Mouse (Mus musculus) CH12.LX (cell line): Measurements from ENCODE around the gene Gm20388. TPM values are rescaled to one million over a fixed set of nuclear protein-coding genes. Genes with fewer than 3 reads are reported as not detected.
A peak's percentile ranks its signal among the peaks of the same experiment; 100 is the strongest.

Experiments used
- DNase-seq: peaks from one replicate; pipeline ENCODE4 v3.0.0-alpha.2; 2013; ENCODE audit errors: extremely low read depth
- H3K27ac ChIP-seq: 2 replicates; pipeline ENCODE4 v1.5.1; 2012; ENCODE audit warnings: low read depth, mild to moderate bottlenecking, control low read depth, moderate library complexity; ENCODE audit not compliant: insufficient read depth
- H3K27me3 ChIP-seq: replicated peaks from 2 replicates; pipeline ENCODE3; 2012; ENCODE audit warnings: inconsistent platforms
- H3K36me3 ChIP-seq, 2 experiments: replicated peaks in 1 of 2; 2 replicates each; pipeline versions ENCODE3 to v1.6.1; 2012; ENCODE audit warnings: inconsistent platforms in 1 of 2, low read length in 1 of 2, mild to moderate bottlenecking in 1 of 2, mixed read lengths in 1 of 2, moderate library complexity in 1 of 2; ENCODE audit not compliant: control insufficient read depth in 1 of 2, insufficient read depth in 1 of 2
- H3K4me1 ChIP-seq, 2 experiments: 2 replicates each; pipeline ENCODE4 v1.6.1; 2012; ENCODE audit warnings: inconsistent platforms in 1 of 2, moderate library complexity in 1 of 2; ENCODE audit not compliant: insufficient read depth in 2 of 2, control insufficient read depth in 1 of 2
- H3K4me2 ChIP-seq: 2 replicates; pipeline ENCODE4 v1.6.1; 2012; ENCODE audit warnings: low read depth, mild to moderate bottlenecking, control low read depth; ENCODE audit not compliant: poor library complexity, insufficient read depth, severe bottlenecking
- H3K4me3 ChIP-seq, 3 experiments: fragments of 150-350 bp in 1 of 3; sonication (generic) in 1 of 3; replicated peaks in 1 of 3; 2 replicates each; pipeline versions ENCODE3 to v1.5.1; 2011 to 2012; ENCODE audit warnings: low read depth in 2 of 3, low read length in 2 of 3, mild to moderate bottlenecking in 2 of 3, moderate library complexity in 2 of 3, control low read depth in 1 of 3, improper control_type of control experiment in 1 of 3, inconsistent platforms in 1 of 3, mixed read lengths in 1 of 3; ENCODE audit not compliant: poor library complexity in 1 of 3
- H3K79me2 ChIP-seq: replicated peaks from 2 replicates; pipeline ENCODE4 v1.6.1; 2012; ENCODE audit warnings: mild to moderate bottlenecking, moderate library complexity; ENCODE audit not compliant: control insufficient read depth, poor library complexity, insufficient read depth, severe bottlenecking; ENCODE audit errors: extremely low read depth
- H3K9ac ChIP-seq: 2 replicates; pipeline ENCODE4 v1.6.1; 2012; ENCODE audit warnings: low read depth, mild to moderate bottlenecking, control low read depth, moderate library complexity; ENCODE audit not compliant: insufficient read depth
- H3K9me3 ChIP-seq: replicated peaks from 2 replicates; pipeline ENCODE3; 2012; ENCODE audit warnings: low read length, inconsistent platforms, mixed read lengths
- BHLHE40 ChIP-seq: IDR thresholded peaks from 2 replicates; pipeline ENCODE4 v1.6.1; 2011; ENCODE audit warnings: mild to moderate bottlenecking, low read depth, low read length, improper control_type of control experiment
- CHD1 ChIP-seq: IDR thresholded peaks from 2 replicates; pipeline ENCODE4 v1.6.1; 2012; ENCODE audit warnings: low read depth, low read length, improper control_type of control experiment, inconsistent platforms
- CHD2 ChIP-seq: IDR thresholded peaks from 2 replicates; pipeline ENCODE4 v1.6.1; 2011; ENCODE audit warnings: low read length, improper control_type of control experiment
- CTCF ChIP-seq, 2 experiments: IDR thresholded peaks in 1 of 2; conservative IDR thresholded peaks in 1 of 2; 2 replicates each; pipeline ENCODE4 v1.5.1; 2011 to 2012; ENCODE audit warnings: low read depth in 2 of 2, low read length in 2 of 2, improper control_type of control experiment in 1 of 2, inconsistent platforms in 1 of 2, mild to moderate bottlenecking in 1 of 2, moderate library complexity in 1 of 2
- E2F4 ChIP-seq: IDR thresholded peaks from 2 replicates; pipeline ENCODE4 v1.6.1; 2011; ENCODE audit warnings: low read depth, low read length, improper control_type of control experiment; ENCODE audit not compliant: insufficient replicate concordance
- EP300 ChIP-seq: IDR thresholded peaks from 2 replicates; pipeline ENCODE4 v1.6.1; 2011; ENCODE audit warnings: low read length, improper control_type of control experiment
- ETS1 ChIP-seq: conservative IDR thresholded peaks from 2 replicates; pipeline ENCODE4 v1.6.1; 2012; ENCODE audit warnings: low read depth, mild to moderate bottlenecking, inconsistent platforms, low read length, improper control_type of control experiment, moderate library complexity
- GABPA ChIP-seq: IDR thresholded peaks from 2 replicates; pipeline ENCODE4 v1.6.1; 2012; ENCODE audit warnings: low read depth, low read length, improper control_type of control experiment, inconsistent platforms; ENCODE audit not compliant: insufficient replicate concordance
- HCFC1 ChIP-seq: IDR thresholded peaks from 2 replicates; pipeline ENCODE4 v1.6.1; 2012; ENCODE audit warnings: low read depth, mild to moderate bottlenecking, inconsistent platforms, low read length, improper control_type of control experiment
- IRF4 ChIP-seq: IDR thresholded peaks from 2 replicates; pipeline ENCODE4 v1.6.1; 2014; ENCODE audit warnings: low read depth, mild to moderate bottlenecking, inconsistent platforms, low read length, improper control_type of control experiment
- JUN ChIP-seq: IDR thresholded peaks from 2 replicates; pipeline ENCODE4 v1.6.1; 2011; ENCODE audit warnings: low read depth, mild to moderate bottlenecking, low read length, improper control_type of control experiment, moderate library complexity; ENCODE audit not compliant: insufficient read depth
- KAT2A ChIP-seq: IDR thresholded peaks from 2 replicates; pipeline ENCODE4 v1.6.1; 2012; ENCODE audit warnings: low read length, improper control_type of control experiment, inconsistent platforms; ENCODE audit not compliant: insufficient replicate concordance
- MAFK ChIP-seq: IDR thresholded peaks from 2 replicates; pipeline ENCODE4 v1.6.1; 2011; ENCODE audit warnings: low read length, improper control_type of control experiment; ENCODE audit not compliant: insufficient replicate concordance
- MAX ChIP-seq: IDR thresholded peaks from 2 replicates; pipeline ENCODE4 v1.6.1; 2011; ENCODE audit warnings: low read length, improper control_type of control experiment
- MAZ ChIP-seq: IDR thresholded peaks from 2 replicates; pipeline ENCODE4 v1.6.1; 2012; ENCODE audit warnings: low read depth, mild to moderate bottlenecking, inconsistent platforms, low read length, improper control_type of control experiment, moderate library complexity
- MEF2A ChIP-seq: IDR thresholded peaks from 2 replicates; pipeline ENCODE4 v1.6.1; 2014; ENCODE audit warnings: low read depth, mild to moderate bottlenecking, inconsistent platforms, low read length, improper control_type of control experiment, borderline replicate concordance
- MXI1 ChIP-seq: IDR thresholded peaks from 2 replicates; pipeline ENCODE4 v1.6.1; 2011; ENCODE audit warnings: mild to moderate bottlenecking, low read depth, low read length, improper control_type of control experiment
- MYC ChIP-seq: IDR thresholded peaks from 2 replicates; pipeline ENCODE4 v1.6.1; 2011; ENCODE audit warnings: low read depth, mild to moderate bottlenecking, improper control_type of control experiment, low read length
- NELFE ChIP-seq: IDR thresholded peaks from 2 replicates; pipeline ENCODE4 v1.6.1; 2011; ENCODE audit warnings: low read depth, low read length, improper control_type of control experiment
- NRF1 ChIP-seq: IDR thresholded peaks from 2 replicates; pipeline ENCODE4 v1.6.1; 2014; ENCODE audit warnings: low read depth, mild to moderate bottlenecking, inconsistent platforms, low read length, improper control_type of control experiment, moderate library complexity
- PAX5 ChIP-seq: IDR thresholded peaks from 2 replicates; pipeline ENCODE4 v1.6.1; 2012; ENCODE audit warnings: low read length, inconsistent platforms, mixed read lengths
- POLR2A ChIP-seq: IDR thresholded peaks from 2 replicates; pipeline ENCODE4 v1.6.1; 2011; ENCODE audit warnings: low read depth, mild to moderate bottlenecking, improper control_type of control experiment, low read length
- POLR2AphosphoS2 ChIP-seq: IDR thresholded peaks from 2 replicates; pipeline ENCODE4 v1.6.1; 2011; ENCODE audit warnings: low read depth, low read length, improper control_type of control experiment
- RAD21 ChIP-seq: IDR thresholded peaks from 2 replicates; pipeline ENCODE4 v1.6.1; 2011; ENCODE audit warnings: low read depth, mild to moderate bottlenecking, low read length, improper control_type of control experiment, moderate library complexity
- SMC3 ChIP-seq: IDR thresholded peaks from 2 replicates; pipeline ENCODE4 v1.6.1; 2011; ENCODE audit warnings: low read depth, low read length, improper control_type of control experiment
- TBP ChIP-seq: conservative IDR thresholded peaks from 2 replicates; pipeline ENCODE4 v1.6.1; 2011; ENCODE audit warnings: low read depth, low read length, improper control_type of control experiment
- TCF12 ChIP-seq: IDR thresholded peaks from 2 replicates; pipeline ENCODE4 v1.6.1; 2014; ENCODE audit warnings: low read depth, mild to moderate bottlenecking, inconsistent platforms, low read length, improper control_type of control experiment
- UBTF ChIP-seq: IDR thresholded peaks from 2 replicates; pipeline ENCODE4 v1.6.1; 2012; ENCODE audit warnings: low read depth, mild to moderate bottlenecking, inconsistent platforms, low read length, improper control_type of control experiment, moderate library complexity
- USF1 ChIP-seq: IDR thresholded peaks from 2 replicates; pipeline ENCODE4 v1.6.1; 2014; ENCODE audit warnings: low read depth, mild to moderate bottlenecking, inconsistent platforms, low read length, improper control_type of control experiment
- USF2 ChIP-seq: conservative IDR thresholded peaks from 2 replicates; pipeline ENCODE4 v1.6.1; 2011; ENCODE audit warnings: low read depth, low read length, improper control_type of control experiment
- ZC3H11A ChIP-seq: IDR thresholded peaks from 2 replicates; pipeline ENCODE4 v1.6.1; 2012; ENCODE audit warnings: low read depth, mild to moderate bottlenecking, inconsistent platforms, low read length, improper control_type of control experiment
- ZKSCAN1 ChIP-seq: IDR thresholded peaks from 2 replicates; pipeline ENCODE4 v1.6.1; 2012; ENCODE audit warnings: low read depth, inconsistent platforms, low read length, improper control_type of control experiment, borderline replicate concordance
- ZMIZ1 ChIP-seq: IDR thresholded peaks from 2 replicates; pipeline ENCODE4 v1.6.1; 2012; ENCODE audit warnings: low read depth, mild to moderate bottlenecking, inconsistent platforms, low read length, improper control_type of control experiment
- dilution Hi-C: fragments of 300-500 bp; cut with MboI; formaldehyde crosslinking; loops from 2 replicates; pipeline ENCODE4 v1.14.3; 2020; ENCODE audit warnings: low sequenced_read_pairs; ENCODE audit not compliant: extremely low pct_unique_long_range_greater_than_20kb, extremely low pct_ligation_motif_present
- in situ Hi-C: fragments of 300-500 bp; cut with MboI; formaldehyde crosslinking; loops from 3 replicates; pipeline ENCODE4 v1.14.3; 2019; ENCODE audit warnings: low sequenced_read_pairs, low pct_ligation_motif_present, low pct_unique_long_range_greater_than_20kb, mixed read lengths
- polyA plus RNA-seq: library from polyadenylated mRNA; unstranded; fragments of >175 nt; gene quantifications from 2 replicates; pipeline ENCODE4 v1.2.1, GENCODE M21; 2012; ENCODE audit warnings: low read depth; ENCODE audit not compliant: insufficient read length
- total RNA-seq, 2 experiments: library from RNA; depleted of rRNA; stranded (reverse); fragments of 300-350 nt in 1 of 2; fragments of >200 nt in 1 of 2; gene quantifications; 2 replicates each; pipeline ENCODE4 v1.2.3; 2012 to 2014

Gm20388 gene
- total and polyA plus RNA-seq, 3 experiments: 14.8 to 26.3 (median 22.2) TPM

DNA sequence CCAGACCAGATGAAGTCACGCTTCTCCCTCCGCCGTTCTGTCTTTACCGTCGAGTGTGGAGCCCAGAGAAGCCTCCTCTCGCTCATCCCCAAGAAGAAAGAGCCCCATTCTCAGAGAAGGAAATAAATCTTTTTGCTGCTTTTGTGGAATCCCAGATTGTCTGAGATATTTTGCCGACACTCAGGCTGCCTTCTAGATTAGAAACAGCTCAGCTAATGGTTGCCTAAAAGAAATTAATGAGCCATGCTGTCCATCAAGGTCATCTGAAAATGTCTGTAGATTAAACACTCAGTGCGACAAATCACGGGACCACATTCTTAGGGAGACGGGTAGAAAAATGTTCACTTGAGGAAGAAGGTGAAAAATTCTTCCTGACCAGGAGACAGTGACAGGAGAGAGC is 1481.8 kb downstream of the Gm20388 start:
- peaks cover 4 to 12% of the 10 kb centered on the region in 2 experiments for H3K4me1 ChIP-seq
- H3K27ac ChIP-seq: no peak overlapping the region
- H3K4me3 ChIP-seq: no peak overlapping the region
- DNase-seq: no peak
- no peaks in the 10 kb centered on the region for H3K36me3 ChIP-seq
- TF ChIP-seq MXI1 (no peak), ZKSCAN1 (no peak), MAFK (no peak), POLR2A (no peak), HCFC1 (no peak), KAT2A (no peak), MAZ (no peak)
- in situ Hi-C loops: loop anchor here (5.0 kb wide), 1 partner anchor 280 kb away; no protein-coding TSS in a partner anchor
- no peak overlapping the region for H3K4me2 ChIP-seq
- peaks cover 96% of the 10 kb centered on the region for H3K27me3 ChIP-seq
- no peak overlapping the region for H3K9ac ChIP-seq
- no peaks in the 10 kb centered on the region for H3K79me2 ChIP-seq
- dilution Hi-C loops: no loop called here
- no peaks in the 10 kb centered on the region for H3K9me3 ChIP-seq

DNA sequence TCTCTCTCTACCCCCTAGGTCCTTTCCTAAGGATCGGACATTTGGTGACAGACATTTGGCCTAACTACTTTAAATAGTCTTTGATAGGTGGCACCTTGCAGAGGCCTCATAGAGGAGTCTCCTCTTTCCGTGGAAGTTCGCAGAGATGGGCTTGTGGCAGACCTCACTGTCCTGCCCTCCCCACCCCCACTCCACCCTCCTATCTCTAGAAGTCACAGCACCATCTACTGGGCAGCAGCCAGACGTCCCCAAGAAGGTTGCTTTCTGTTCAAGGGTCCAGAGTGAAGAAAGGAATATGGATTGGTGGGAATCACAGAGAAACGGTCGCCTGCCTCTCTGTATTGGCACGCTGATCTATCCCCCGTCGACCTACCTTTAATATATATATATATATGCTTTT is 1482.5 kb downstream of the Gm20388 start:
- no peak overlapping the region for H3K9ac ChIP-seq
- H3K4me2 ChIP-seq: no peak overlapping the region
- peak; percentile 45 for DNase-seq
- H3K9me3 ChIP-seq: no peaks in the 10 kb centered on the region
- H3K27ac ChIP-seq: no peak overlapping the region
- no peaks in the 10 kb centered on the region for H3K36me3 ChIP-seq
- peaks cover 4 to 12% of the 10 kb centered on the region in 2 experiments for H3K4me1 ChIP-seq
- H3K4me3 ChIP-seq: no peak overlapping the region
- in situ Hi-C loops (loop anchor here (5.0 kb wide), 1 partner anchor 281 kb away; no protein-coding TSS in a partner anchor), dilution Hi-C loops (no loop called here)
- H3K27me3 ChIP-seq: peaks cover 96% of the 10 kb centered on the region
- no peaks in the 10 kb centered on the region for H3K79me2 ChIP-seq
- TF ChIP-seq TCF12: no peak
- TF ChIP-seq RAD21: peak; percentile 70
- no peak for TF ChIP-seq POLR2A
- TF ChIP-seq KAT2A: no peak
- no peak for TF ChIP-seq NRF1
- no peak for TF ChIP-seq E2F4
- TF ChIP-seq GABPA: no peak
- no peak for TF ChIP-seq EP300
- no peak for TF ChIP-seq MXI1
- TF ChIP-seq IRF4: peak; percentile 42; the same call in 1 of the 2 replicates
- no peak for TF ChIP-seq ZC3H11A
- TF ChIP-seq CTCF (conservative IDR thresholded peaks at IDR 0.05 in 1 of 2, IDR thresholded peaks at IDR 0.05 in 1 of 2; ENCODE audit: low read depth in 2 of 2, low read length in 2 of 2): peak in 1 of 2 experiments; percentile 78; a peak in 2 of 4 replicates
- TF ChIP-seq USF2: no peak
- TF ChIP-seq MAZ: 0 out of 2 replicates have a peak, but pooled peaks have one; percentile 43
- no peak for TF ChIP-seq ETS1
- TF ChIP-seq CHD2: peak; percentile 91
- no peak for TF ChIP-seq USF1
- no peak for TF ChIP-seq POLR2AphosphoS2
- TF ChIP-seq HCFC1: no peak
- TF ChIP-seq JUN: no peak
- TF ChIP-seq MAX: no peak
- TF ChIP-seq MYC: no peak
- no peak for TF ChIP-seq MAFK
- TF ChIP-seq NELFE: no peak
- TF ChIP-seq MEF2A: no peak
- no peak for TF ChIP-seq ZMIZ1
- TF ChIP-seq ZKSCAN1: no peak
- no peak for TF ChIP-seq BHLHE40
- TF ChIP-seq PAX5: no peak
- no peak for TF ChIP-seq TBP
- peak; percentile 73 for TF ChIP-seq SMC3
- no peak for TF ChIP-seq CHD1
- no peak for TF ChIP-seq UBTF
